Mouse (Mus musculus) stomach, embryonic 15.5 days (tissue): ENCODE measurements around the gene Kdm2b. TPM values are rescaled to one million over a fixed set of nuclear protein-coding genes. Genes with fewer than 3 reads are reported as not detected.
A peak's percentile ranks its signal among the peaks of the same experiment; 100 is the strongest.

Experiments used
- ATAC-seq: fragments of 200-750 bp; cut with Nextera tagmentation; 2 replicates; pipeline ENCODE4 v1.8.0; 2017; ENCODE audit warnings: low read depth, moderate number of reproducible peaks, moderate TSS enrichment; ENCODE audit not compliant: insufficient read depth, low FRiP score
- H3K27ac ChIP-seq: fragments of 300-500 bp; sonication (generic); 2 replicates; pipeline ENCODE4 v1.5.1; 2015; ENCODE audit warnings: mild to moderate bottlenecking, inconsistent platforms
- H3K27me3 ChIP-seq: fragments of 300-500 bp; sonication (generic); replicated peaks from 2 replicates; pipeline ENCODE4 v1.6.1; 2015; ENCODE audit warnings: inconsistent platforms
- H3K36me3 ChIP-seq: fragments of 300-500 bp; sonication (generic); 2 replicates; pipeline ENCODE4 v1.6.1; 2015; ENCODE audit warnings: inconsistent platforms
- H3K4me1 ChIP-seq: fragments of 300-500 bp; sonication (generic); 2 replicates; pipeline ENCODE4 v1.6.1; 2015; ENCODE audit warnings: inconsistent platforms
- H3K4me2 ChIP-seq: fragments of 300-500 bp; sonication (generic); 2 replicates; pipeline ENCODE4 v1.6.1; 2015; ENCODE audit warnings: mild to moderate bottlenecking, inconsistent platforms
- H3K4me3 ChIP-seq: fragments of 300-500 bp; sonication (generic); replicated peaks from 2 replicates; pipeline ENCODE4 v1.5.1; 2015; ENCODE audit warnings: inconsistent platforms
- H3K9ac ChIP-seq: fragments of 300-500 bp; sonication (generic); 2 replicates; pipeline ENCODE4 v1.6.1; 2015; ENCODE audit warnings: inconsistent platforms
- H3K9me3 ChIP-seq: fragments of 300-500 bp; sonication (generic); 2 replicates; pipeline ENCODE4 v1.6.1; 2016; ENCODE audit warnings: inconsistent platforms
- WGBS: fragments of 180-500 bp; shearing (Covaris S2); methylation state at CpG from one replicate; pipeline ENCODE4 v1.1.7; 2015; 5-methylcytosine and 5-hydroxymethylcytosine counted together
- polyA plus RNA-seq: library from polyadenylated mRNA; unstranded; fragments of >200 nt; fragmentation: Nextera tagmentation; extraction: Ambion mirVana; gene quantifications from 2 replicates; pipeline ENCODE4 v1.2.1, GENCODE M21; 2015

The Kdm2b gene
- polyA plus RNA-seq, 1 experiment from 2014 or later: 29.6 TPM

- peak within 1 kb of the TSS; percentile 96 for H3K9ac ChIP-seq
- H3K4me1 ChIP-seq: peaks cover 10% of the 10 kb centered on the region; the same call in 1 of the 2 replicates
- peak within 1 kb of the TSS; percentile 91 for H3K4me2 ChIP-seq
- H3K9me3 ChIP-seq: no peaks in the 10 kb centered on the region
- H3K27me3 ChIP-seq: no peaks in the 10 kb centered on the region
- ATAC-seq: peak; percentile 99
- no peaks in the 10 kb centered on the region for H3K36me3 ChIP-seq
- peak within 1 kb of the TSS; percentile 97 for H3K4me3 ChIP-seq
- H3K27ac ChIP-seq: peak within 1 kb of the TSS; percentile 93
- WGBS: under 1% methylated on average over 59 of the region's 61 CpGs
These were observed 139.9 kb downstream of the Kdm2b start, which contains the start of gene Rnf34 for GRCm38 (mm10) chr5:122849521-122850318. Rnf34 (plus strand) TSS chr5:122850048.

DNA sequence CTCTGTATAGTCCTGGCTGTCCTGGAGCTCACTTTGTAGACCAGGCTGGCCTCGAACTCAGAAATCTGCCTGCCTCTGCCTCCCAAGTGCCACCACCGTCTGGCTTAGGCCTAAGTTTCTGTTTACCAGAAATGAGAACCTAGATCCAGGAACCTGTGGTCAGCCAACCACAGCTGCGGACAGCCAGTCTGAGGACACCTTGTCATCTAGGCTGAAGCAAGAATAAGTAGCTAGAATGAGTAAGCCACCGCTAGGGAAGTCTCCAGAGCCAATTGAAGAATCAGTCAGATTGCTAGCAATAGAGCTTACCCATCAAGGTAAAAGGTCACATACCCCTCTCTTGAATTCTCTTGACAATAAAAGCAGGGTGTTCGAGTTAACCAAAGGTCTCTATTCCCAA, 145.8 kb downstream of the Kdm2b start:
- no peaks in the 10 kb centered on the region for H3K36me3 ChIP-seq
- H3K9ac ChIP-seq: no peak overlapping the region
- H3K27me3 ChIP-seq: no peaks in the 10 kb centered on the region
- ATAC-seq: no peak
- H3K4me2 ChIP-seq: no peak overlapping the region
- 81% methylated on average over 5 of the region's 5 CpGs for WGBS
- no peaks in the 10 kb centered on the region for H3K4me1 ChIP-seq
- H3K27ac ChIP-seq: no peak overlapping the region
- H3K9me3 ChIP-seq: no peaks in the 10 kb centered on the region
- H3K4me3 ChIP-seq: no peak overlapping the region

DNA sequence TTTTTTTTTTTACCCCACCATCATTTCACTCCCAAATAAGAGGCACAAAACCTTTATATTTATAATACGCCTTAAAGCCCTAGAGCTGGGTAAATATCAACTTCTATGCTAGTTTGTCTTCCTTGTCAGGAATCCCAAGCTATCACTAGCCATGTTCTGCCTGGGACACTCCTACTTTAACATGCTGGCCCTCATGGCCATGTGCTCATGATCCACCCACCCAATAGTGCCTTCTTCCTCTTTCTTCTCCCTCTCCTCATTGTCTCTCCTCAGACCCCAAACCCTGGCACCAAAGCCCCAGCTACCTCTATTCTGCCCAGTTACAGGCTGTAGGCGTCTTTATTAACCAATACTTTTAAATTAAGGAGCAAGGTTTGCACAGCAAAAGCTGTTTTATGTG, 148.5 kb downstream of the Kdm2b start:
- H3K9ac ChIP-seq: no peak overlapping the region

DNA sequence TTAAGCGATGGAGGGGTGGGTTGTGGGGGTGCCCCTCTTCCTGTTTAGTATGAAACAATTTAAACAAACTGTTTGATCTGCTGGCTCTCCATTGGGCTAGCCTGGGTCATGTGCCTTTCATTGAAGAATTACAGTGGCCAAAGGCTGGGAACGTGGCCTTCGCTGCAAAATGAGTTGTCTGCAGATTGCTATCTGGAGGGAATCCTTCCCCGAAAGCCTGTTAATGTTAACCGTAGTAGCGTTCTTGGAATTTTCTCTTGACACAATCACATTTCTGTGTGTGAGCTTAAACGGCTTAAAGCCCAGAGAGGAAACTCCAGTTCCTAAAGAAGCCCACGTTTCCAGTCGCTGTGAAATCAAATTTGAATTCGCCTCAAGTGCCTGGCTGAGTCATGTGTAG, 156.6 kb downstream of the Kdm2b start:
- H3K27me3 ChIP-seq: no peaks in the 10 kb centered on the region

More for the DNA sequence above, 148.5 kb downstream of the Kdm2b start:
- Histone ChIP-seq H3K36me3 (no peaks in the 10 kb centered on the region), H3K9me3 (no peaks in the 10 kb centered on the region), H3K4me3 (no peak overlapping the region), H3K27me3 (no peaks in the 10 kb centered on the region), H3K4me2 (no peak overlapping the region), H3K4me1 (no peaks in the 10 kb centered on the region), H3K27ac (no peak overlapping the region)
- 75% methylated on average over 2 of the region's 2 CpGs for WGBS
- ATAC-seq: no peak

GRCm38 (mm10) chr5:122832536-122832935, 157.1 kb downstream of the Kdm2b start:
- WGBS: 83% methylated on average over 10 of the region's 10 CpGs

More for the DNA sequence above, 156.6 kb downstream of the Kdm2b start:
- WGBS: 75% methylated on average over 10 of the region's 10 CpGs
- H3K9ac ChIP-seq: no peak overlapping the region
- H3K4me3 ChIP-seq: no peak overlapping the region
- H3K4me2 ChIP-seq: no peak overlapping the region
- no peak overlapping the region for H3K27ac ChIP-seq
- no peaks in the 10 kb centered on the region for H3K4me1 ChIP-seq
- no peak for ATAC-seq
- H3K36me3 ChIP-seq: no peaks in the 10 kb centered on the region
- H3K9me3 ChIP-seq: no peaks in the 10 kb centered on the region

DNA sequence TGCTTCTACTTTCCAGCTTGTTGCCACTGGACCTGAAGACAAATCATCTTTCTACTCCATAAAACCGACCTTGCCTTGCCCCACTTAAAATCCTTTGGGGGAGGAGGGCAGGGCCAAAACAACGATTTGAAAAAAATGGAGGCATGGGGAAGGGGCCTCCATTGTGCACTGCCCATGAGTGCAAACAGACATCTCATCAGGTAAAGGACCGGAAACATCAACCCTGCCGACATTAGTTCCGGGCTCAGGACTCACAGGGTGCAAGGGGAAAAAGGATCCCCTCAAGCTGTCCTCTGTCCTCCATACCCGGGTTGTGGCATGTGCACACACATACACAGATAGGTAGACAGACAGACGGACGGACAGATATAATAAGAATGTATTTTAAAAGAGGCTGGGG, 164.5 kb downstream of the Kdm2b start:
- no peak overlapping the region for H3K4me2 ChIP-seq
- no peak for ATAC-seq
- no peak overlapping the region for H3K27ac ChIP-seq
- no peaks in the 10 kb centered on the region for H3K27me3 ChIP-seq
- no peak overlapping the region for H3K4me3 ChIP-seq
- 83% methylated on average over 8 of the region's 8 CpGs for WGBS
- H3K4me1 ChIP-seq: peaks cover 2% of the 10 kb centered on the region; the same call in 1 of the 2 replicates
- no peaks in the 10 kb centered on the region for H3K9me3 ChIP-seq
- H3K9ac ChIP-seq: no peak overlapping the region
- H3K36me3 ChIP-seq: no peaks in the 10 kb centered on the region

More at GRCm38 (mm10) chr5:122832536-122832935, 157.1 kb downstream of the Kdm2b start:
- no peaks in the 10 kb centered on the region for H3K36me3 ChIP-seq
- no peaks in the 10 kb centered on the region for H3K27me3 ChIP-seq
- no peak for ATAC-seq
- H3K4me1 ChIP-seq: no peaks in the 10 kb centered on the region
- H3K9ac ChIP-seq: no peak overlapping the region
- H3K9me3 ChIP-seq: no peaks in the 10 kb centered on the region
- no peak overlapping the region for H3K27ac ChIP-seq
- H3K4me3 ChIP-seq: no peak overlapping the region
- H3K4me2 ChIP-seq: no peak overlapping the region

DNA sequence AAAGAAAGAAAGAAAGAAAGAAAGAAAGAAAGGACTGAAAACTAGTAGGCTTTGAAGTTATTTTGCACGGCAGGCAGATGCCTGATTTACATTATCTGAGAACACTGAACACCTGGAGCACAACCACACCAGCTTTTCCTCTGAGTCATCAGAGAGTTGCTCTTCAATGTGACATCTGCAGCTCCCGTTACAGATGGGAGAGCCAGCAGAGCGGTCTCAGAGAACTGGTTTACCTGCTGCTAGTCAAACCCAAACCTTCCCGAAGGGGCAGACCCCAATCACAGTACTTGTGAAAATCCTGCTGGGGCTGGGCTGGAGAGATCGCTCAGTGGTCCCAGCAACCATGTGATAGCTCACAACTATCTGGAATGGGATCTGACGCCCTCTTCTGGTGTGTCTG, 165.2 kb downstream of the Kdm2b start:
- ATAC-seq: no peak
- H3K27me3 ChIP-seq: no peaks in the 10 kb centered on the region
- no peaks in the 10 kb centered on the region for H3K9me3 ChIP-seq
- peaks cover 7% of the 10 kb centered on the region; the same call in 1 of the 2 replicates for H3K4me1 ChIP-seq
- H3K4me2 ChIP-seq: no peak overlapping the region
- WGBS: 65% methylated on average over 6 of the region's 6 CpGs
- no peaks in the 10 kb centered on the region for H3K36me3 ChIP-seq
- H3K27ac ChIP-seq: no peak overlapping the region
- H3K4me3 ChIP-seq: no peak overlapping the region
- no peak overlapping the region for H3K9ac ChIP-seq

GRCm38 (mm10) chr5:122823976-122824375, 165.6 kb downstream of the Kdm2b start:
- 74% methylated on average over 1 of the region's 1 CpGs for WGBS
- no peak for ATAC-seq
- Histone ChIP-seq H3K4me1 (peaks cover 10% of the 10 kb centered on the region; the same call in 1 of the 2 replicates), H3K9ac (no peak overlapping the region), H3K9me3 (no peaks in the 10 kb centered on the region), H3K27ac (no peak overlapping the region), H3K27me3 (no peaks in the 10 kb centered on the region), H3K4me3 (no peak overlapping the region), H3K4me2 (no peak overlapping the region), H3K36me3 (no peaks in the 10 kb centered on the region)

DNA sequence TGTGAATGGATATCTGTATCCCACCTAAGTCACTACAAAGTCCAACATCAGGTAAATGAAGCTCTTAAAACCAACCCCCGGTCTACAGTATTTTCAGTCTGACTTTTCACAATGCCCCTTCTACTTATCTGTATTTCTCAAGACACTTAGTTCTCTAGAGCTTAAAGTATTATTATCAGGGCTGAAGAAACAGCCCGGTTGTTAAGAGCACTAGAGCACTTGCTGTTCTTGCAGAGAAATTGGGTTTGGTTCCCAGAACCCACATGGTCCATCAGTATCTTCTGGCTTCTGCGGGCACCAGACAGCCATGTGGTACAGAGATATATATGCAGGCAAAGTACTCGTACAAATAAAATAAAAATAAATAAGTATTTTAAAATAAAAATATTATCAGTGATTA, 167.2 kb downstream of the Kdm2b start:
- ATAC-seq: no peak
- Histone ChIP-seq H3K27ac (no peak overlapping the region), H3K4me2 (no peak overlapping the region), H3K9ac (no peak overlapping the region), H3K27me3 (no peaks in the 10 kb centered on the region), H3K4me3 (no peak overlapping the region), H3K4me1 (peaks cover 10% of the 10 kb centered on the region; the same call in 1 of the 2 replicates), H3K9me3 (no peaks in the 10 kb centered on the region), H3K36me3 (peaks cover 14% of the 10 kb centered on the region)
- 88% methylated on average over 4 of the region's 4 CpGs for WGBS

- Histone ChIP-seq H3K9ac (peak overlapping the region; percentile 30; the same call in 1 of the 2 replicates), H3K4me3 (peak overlapping the region; percentile 87), H3K27me3 (no peaks in the 10 kb centered on the region), H3K9me3 (no peaks in the 10 kb centered on the region), H3K4me2 (peak overlapping the region; percentile 61), H3K36me3 (peaks cover 18% of the 10 kb centered on the region), H3K4me1 (peaks cover 10% of the 10 kb centered on the region; the same call in 1 of the 2 replicates), H3K27ac (peak overlapping the region; percentile 98)
- ATAC-seq: peak; percentile 49; the same call in 1 of the 2 replicates
- WGBS: 0% methylated on average over 10 of the region's 10 CpGs
These were observed 168.1 kb downstream of the Kdm2b start for GRCm38 (mm10) chr5:122821524-122821885.

DNA sequence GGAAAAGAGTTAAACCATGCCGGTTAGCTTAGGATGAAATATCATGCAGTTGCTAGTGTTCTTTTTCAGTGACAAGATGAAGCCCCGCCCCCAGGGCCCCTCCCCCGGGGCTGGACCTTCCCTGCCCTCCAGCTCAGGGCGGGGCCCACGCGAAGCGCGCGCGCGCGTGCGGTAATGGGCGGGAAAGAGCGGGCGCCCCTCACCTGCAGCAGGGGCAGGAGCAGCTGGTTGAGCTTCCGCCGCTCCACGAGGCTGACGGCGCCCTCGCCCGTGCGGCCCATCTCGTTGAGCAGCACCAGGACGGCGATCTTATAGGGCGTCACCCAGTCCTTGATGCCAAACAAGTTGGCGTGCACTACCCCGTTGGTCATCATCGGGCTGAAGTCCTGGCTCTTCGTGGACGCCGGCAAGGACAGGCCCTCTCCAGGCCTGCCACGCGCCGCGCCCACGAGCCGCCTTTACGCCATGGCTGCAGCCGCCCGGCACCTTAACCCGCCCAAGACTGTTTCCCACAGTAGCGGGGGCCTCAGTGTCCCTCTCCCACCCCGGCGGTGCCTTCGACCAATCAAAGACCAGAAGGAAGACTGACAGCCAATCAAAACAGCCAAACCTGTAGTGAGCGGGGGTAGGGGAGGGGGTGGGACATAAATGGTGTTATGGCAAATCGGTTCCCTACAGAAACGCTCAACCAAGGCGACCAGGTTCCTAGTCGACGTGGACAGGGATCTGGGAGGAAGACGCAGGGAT, 168.7 kb downstream of the Kdm2b start, which contains the start of gene Anapc5:
Gene Anapc5, minus strand, starts transcription at position 563 of the 747 bp plus-strand sequence.
- Histone ChIP-seq H3K4me1 (peaks cover 10% of the 10 kb centered on the region; the same call in 1 of the 2 replicates), H3K4me3 (peak within 1 kb of the TSS; percentile 87), H3K27ac (peak within 1 kb of the TSS; percentile 98), H3K9ac (peak within 1 kb of the TSS; percentile 96), H3K36me3 (peaks cover 20% of the 10 kb centered on the region), H3K9me3 (no peaks in the 10 kb centered on the region), H3K27me3 (no peaks in the 10 kb centered on the region), H3K4me2 (peak within 1 kb of the TSS; percentile 61)
- WGBS: under 1% methylated on average over 55 of the region's 55 CpGs
- peak; percentile 100 for ATAC-seq
